In the genomic region with DNA sequence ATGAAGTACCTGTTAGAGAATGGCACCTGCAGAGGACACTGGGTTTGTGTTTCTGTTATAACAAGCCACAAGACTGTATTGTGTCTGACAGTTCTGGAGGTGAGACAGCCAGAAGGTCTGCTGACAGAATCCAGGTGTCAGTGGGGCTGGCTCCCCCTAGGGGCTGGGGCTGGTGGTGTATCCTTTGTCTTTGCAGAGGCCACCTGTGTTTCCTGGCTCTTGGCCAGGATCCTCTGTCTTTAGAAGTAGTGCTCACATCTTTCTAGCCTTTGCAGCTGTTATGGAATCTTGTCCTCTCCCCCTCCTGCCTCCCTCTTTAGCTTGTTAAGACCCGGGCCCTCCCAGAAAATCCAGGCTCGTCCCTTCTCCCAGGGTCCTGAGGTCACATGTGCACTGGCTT, we compare ENCODE assay signal across 9 mouse cellular contexts. TPM values are rescaled to one million over a fixed set of nuclear protein-coding genes. Genes with fewer than 3 reads are reported as not detected.
DNase-seq lines count a peak whose midpoint lies in the region; ATAC-seq lines count a peak whose summit lies in the region.
"Had no signal": no experiment of that assay in that cellular context is flagged by ENCODE, and none has a peak within 500 bp of the region (broad histone marks: within the 10 kb centered on the region; RNA-seq: fewer than 3 reads in every experiment).

No protein-coding gene starts in this region.

- H3K9me3 ChIP-seq in heart, embryonic 16.5 days (replicated peaks; ENCODE audit: control insufficient read depth, low read length): no peaks in the 10 kb centered on the region
- H3K9me3 ChIP-seq in heart, embryonic 12.5 days (replicated peaks): no peaks in the 10 kb centered on the region
- H3K9me3 ChIP-seq: megakaryocyte, embryonic 14.5 days had no signal

- 0 out of 2 replicates have a peak, but pooled peaks have one; percentile 52 for ATAC-seq in heart, embryonic 16.5 days (replicated peaks; ENCODE audit: extremely low read depth, insufficient read depth, low FRiP score)
- no peak for ATAC-seq in heart, embryonic 12.5 days (ENCODE audit: insufficient number of reproducible peaks, low FRiP score)

- intact Hi-C loops in left cerebral cortex, postnatal 4 days (cut with DNase I): no loop called here

- H3K4me1 ChIP-seq in heart, embryonic 16.5 days (ENCODE audit: control insufficient read depth, insufficient read depth, low read length): 0 out of 2 replicates have a peak, but pooled peaks cover 5% of the 10 kb centered on the region
- H3K4me1 ChIP-seq in heart, embryonic 12.5 days (replicated peaks): peaks cover 17% of the 10 kb centered on the region

- H3K36me3 ChIP-seq in heart, embryonic 16.5 days (ENCODE audit: control insufficient read depth, insufficient read depth): no peaks in the 10 kb centered on the region; the same call in 1 of the 2 replicates
- H3K36me3 ChIP-seq in heart, embryonic 12.5 days: peaks cover 43% of the 10 kb centered on the region

- H3K4me2 ChIP-seq in heart, embryonic 16.5 days (ENCODE audit: low read depth, low read length): no peak overlapping the region
- no peak overlapping the region for H3K4me2 ChIP-seq in heart, embryonic 12.5 days

- 22% methylated on average over 2 of the region's 2 CpGs for WGBS in heart, embryonic 16.5 days
- 49% methylated on average over 2 of the region's 2 CpGs for WGBS in heart, embryonic 12.5 days

- DNase-seq in CD8-positive naive resting alpha-beta T cell, adult 2 months (ENCODE audit: low read depth in 2 of 2, low spot score in 2 of 2): peak; percentile 54 to 71
- peak; percentile 48 for DNase-seq in c-Kit-positive CD71-negative TER-119-negative erythroid progenitor cells, embryonic 14.5 days (ENCODE audit: low read depth)
- DNase-seq in forelimb bud, embryonic 11.5 days (ENCODE audit: low read depth, low spot score): peak; percentile 64
- peak; percentile 69 for DNase-seq in left cerebral cortex, postnatal 4 days
- DNase-seq in naive thymus-derived CD4-positive, alpha-beta T cell, adult 2 months (ENCODE audit: low read depth): peak; percentile 92
- peak; percentile 94 for DNase-seq in thymus, postnatal 4 days

- H3K9ac ChIP-seq in heart, embryonic 16.5 days (ENCODE audit: low read length): no peak overlapping the region
- H3K9ac ChIP-seq in heart, embryonic 12.5 days: no peak overlapping the region

- no peak overlapping the region for H3K4me3 ChIP-seq in heart, embryonic 16.5 days (ENCODE audit: low read length)
- no peak overlapping the region for H3K4me3 ChIP-seq in heart, embryonic 12.5 days
- H3K4me3 ChIP-seq: megakaryocyte, embryonic 14.5 days had no signal

- no peak overlapping the region for H3K27ac ChIP-seq in heart, embryonic 16.5 days (ENCODE audit: low read length)
- no peak overlapping the region for H3K27ac ChIP-seq in heart, embryonic 12.5 days (ENCODE audit: poor library complexity, severe bottlenecking)

- no peaks in the 10 kb centered on the region for H3K27me3 ChIP-seq in heart, embryonic 16.5 days (ENCODE audit: control insufficient read depth, insufficient read depth, low read length)
- no peaks in the 10 kb centered on the region for H3K27me3 ChIP-seq in heart, embryonic 12.5 days (replicated peaks)
- H3K27me3 ChIP-seq: megakaryocyte, embryonic 14.5 days had no signal

RNA-seq across cellular contexts. Expression of a gene that starts 16.2 kb away (rescaled TPM):
- polyA plus RNA-seq in heart, embryonic 16.5 days (2015; fragmentation: Nextera tagmentation; extraction: Ambion mirVana): 3.1 and 3.7 TPM in 2 replicates
- polyA plus RNA-seq in heart, embryonic 12.5 days (2016; fragmentation: Nextera tagmentation; extraction: Ambion mirVana): 0.24 and 0.64 TPM in 2 replicates
- 1 to 10 TPM; 5.6 to 6.1 TPM for total RNA-seq in left cerebral cortex, postnatal 4 days (2021)

RNA-seq across cellular contexts. Expression of a gene that starts 53.2 kb away (rescaled TPM):
- polyA plus RNA-seq in heart, embryonic 16.5 days (2015; fragmentation: Nextera tagmentation; extraction: Ambion mirVana): 0.20 and 0.46 TPM in 2 replicates
- polyA plus RNA-seq in heart, embryonic 12.5 days (2016; fragmentation: Nextera tagmentation; extraction: Ambion mirVana): not detected in 2 replicates
- total RNA-seq in left cerebral cortex, postnatal 4 days (2021): not detected
